ENCODE assay signal across 21 mouse cellular contexts in the genomic region with DNA sequence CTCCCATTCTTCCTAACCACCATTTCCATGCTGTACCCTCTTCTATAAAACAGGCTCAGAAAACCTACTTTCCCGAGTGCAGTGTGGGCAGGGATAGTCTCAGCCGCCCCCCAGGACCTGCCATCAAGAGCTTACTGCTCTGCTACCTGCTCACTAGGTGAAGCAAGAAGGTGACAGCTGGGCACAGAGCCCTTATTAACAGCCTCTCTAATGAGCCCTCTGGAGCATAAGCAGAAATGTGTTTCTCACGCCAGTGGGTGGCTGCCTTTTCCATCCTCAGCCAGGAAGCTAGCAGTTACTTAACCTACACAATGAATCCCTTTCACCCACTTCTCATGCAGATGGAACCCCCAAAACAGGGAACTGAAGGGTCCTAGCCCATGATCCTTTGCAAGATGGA.
DNase-seq lines count a peak whose midpoint lies in the region; ATAC-seq and TF ChIP-seq lines count a peak whose summit lies in the region.
"Had no signal": no experiment of that assay in that cellular context is flagged by ENCODE, and none has a peak within 500 bp of the region (broad histone marks: within the 10 kb centered on the region; RNA-seq: fewer than 3 reads in every experiment).

No protein-coding gene starts in this region.

- no peaks in the 10 kb centered on the region for H3K4me1 ChIP-seq in embryonic facial prominence, embryonic 14.5 days (ENCODE audit: control insufficient read depth, insufficient read depth, low read length)
- H3K4me1 ChIP-seq in embryonic facial prominence, embryonic 10.5 days: 0 out of 2 replicates have a peak, but pooled peaks cover 4% of the 10 kb centered on the region
- H3K4me1 ChIP-seq in midbrain, postnatal 0 days (ENCODE audit: insufficient read depth, low read length): no peaks in the 10 kb centered on the region
- H3K4me1 ChIP-seq in midbrain, embryonic 13.5 days (replicated peaks): no peaks in the 10 kb centered on the region
- H3K4me1 ChIP-seq: forebrain, embryonic 12.5 days; neural tube, embryonic 15.5 days had no signal

- peak; percentile 85 for ATAC-seq in embryonic facial prominence, embryonic 14.5 days (ENCODE audit: low read depth)
- no peak for ATAC-seq in midbrain, postnatal 0 days (ENCODE audit: low FRiP score)
- ATAC-seq in midbrain, embryonic 13.5 days: no peak

- no peak overlapping the region for H3K4me2 ChIP-seq in embryonic facial prominence, embryonic 14.5 days (ENCODE audit: low read depth, low read length)
- H3K4me2 ChIP-seq in midbrain, postnatal 0 days (ENCODE audit: low read depth, low read length, poor library complexity, severe bottlenecking): no peak overlapping the region
- no peak overlapping the region for H3K4me2 ChIP-seq in midbrain, embryonic 13.5 days (replicated peaks)
- H3K4me2 ChIP-seq: forebrain, embryonic 12.5 days; heart, embryonic 13.5 days; neural tube, embryonic 15.5 days had no signal

- 73% methylated on average over 3 of the region's 3 CpGs for WGBS in embryonic facial prominence, embryonic 14.5 days
- 78% methylated on average over 3 of the region's 3 CpGs for WGBS in embryonic facial prominence, embryonic 10.5 days
- 77% methylated on average over 3 of the region's 3 CpGs for WGBS in midbrain, postnatal 0 days
- WGBS in midbrain, embryonic 13.5 days: 74% methylated on average over 3 of the region's 3 CpGs

- no peaks in the 10 kb centered on the region for H3K27me3 ChIP-seq in embryonic facial prominence, embryonic 14.5 days (replicated peaks; ENCODE audit: control insufficient read depth, insufficient read depth, low read length)
- H3K27me3 ChIP-seq in embryonic facial prominence, embryonic 10.5 days (replicated peaks; ENCODE audit: low read depth, poor library complexity, severe bottlenecking): no peaks in the 10 kb centered on the region
- no peaks in the 10 kb centered on the region for H3K27me3 ChIP-seq in midbrain, postnatal 0 days (ENCODE audit: insufficient read depth, low read length)
- H3K27me3 ChIP-seq in midbrain, embryonic 13.5 days: no peaks in the 10 kb centered on the region
- H3K27me3 ChIP-seq: heart, embryonic 13.5 days; neural tube, embryonic 15.5 days had no signal

- DNase-seq in embryonic facial prominence, embryonic 14.5 days (ENCODE audit: low spot score): peak; percentile 31
- no peak for DNase-seq in embryonic facial prominence, embryonic 10.5 days (ENCODE audit: low spot score)
- peak; percentile 36 for DNase-seq in midbrain, postnatal 0 days (ENCODE audit: low spot score)
- peak; percentile 40 for DNase-seq in cerebellum, adult 8-10 months
- DNase-seq in cerebellum, postnatal 36 days: peak; percentile 49 to 52
- DNase-seq in heart, adult 8-10 months (ENCODE audit: low spot score): no peak
- no peak for DNase-seq in adrenal gland, postnatal 10 days
- DNase-seq: adrenal gland, postnatal 14 days; gastrocnemius, postnatal 10 days; heart, postnatal 14 days; kidney, adult 18-20 months; layer of hippocampus, adult 9-11 months; left cerebral cortex, postnatal 4 days; lung, postnatal 4 days; right cerebral cortex, postnatal 25 days; thymus, postnatal 25 days had no signal

- no peak for TF ChIP-seq CTCF in midbrain, postnatal 0 days (IDR thresholded peaks at IDR 0.05)

- no peaks in the 10 kb centered on the region for H3K9me3 ChIP-seq in embryonic facial prominence, embryonic 14.5 days (ENCODE audit: control insufficient read depth, low read length)
- no peaks in the 10 kb centered on the region for H3K9me3 ChIP-seq in embryonic facial prominence, embryonic 10.5 days
- H3K9me3 ChIP-seq in midbrain, postnatal 0 days (ENCODE audit: low read length): no peaks in the 10 kb centered on the region
- H3K9me3 ChIP-seq in midbrain, embryonic 13.5 days: no peaks in the 10 kb centered on the region
- H3K9me3 ChIP-seq: forebrain, embryonic 12.5 days; heart, embryonic 13.5 days; neural tube, embryonic 15.5 days had no signal

- no peaks in the 10 kb centered on the region for H3K36me3 ChIP-seq in embryonic facial prominence, embryonic 14.5 days (ENCODE audit: control insufficient read depth, insufficient read depth, low read length)
- H3K36me3 ChIP-seq in embryonic facial prominence, embryonic 10.5 days (replicated peaks): no peaks in the 10 kb centered on the region
- no peaks in the 10 kb centered on the region for H3K36me3 ChIP-seq in midbrain, postnatal 0 days (ENCODE audit: insufficient read depth, low read length)
- H3K36me3 ChIP-seq in midbrain, embryonic 13.5 days: no peaks in the 10 kb centered on the region
- H3K36me3 ChIP-seq: forebrain, embryonic 12.5 days; heart, embryonic 13.5 days; neural tube, embryonic 15.5 days had no signal

- no peak overlapping the region for H3K9ac ChIP-seq in embryonic facial prominence, embryonic 14.5 days (ENCODE audit: low read depth, low read length)
- no peak overlapping the region for H3K9ac ChIP-seq in midbrain, postnatal 0 days (replicated peaks; ENCODE audit: low read length, poor library complexity, severe bottlenecking)
- H3K9ac ChIP-seq in midbrain, embryonic 13.5 days (replicated peaks): no peak overlapping the region
- H3K9ac ChIP-seq: forebrain, embryonic 12.5 days; heart, embryonic 13.5 days; neural tube, embryonic 15.5 days had no signal

- H3K4me3 ChIP-seq in embryonic facial prominence, embryonic 14.5 days (ENCODE audit: low read depth, low read length): no peak overlapping the region
- no peak overlapping the region for H3K4me3 ChIP-seq in embryonic facial prominence, embryonic 10.5 days
- H3K4me3 ChIP-seq in midbrain, postnatal 0 days (ENCODE audit: low read depth, low read length): no peak overlapping the region
- no peak overlapping the region for H3K4me3 ChIP-seq in midbrain, embryonic 13.5 days (replicated peaks)
- H3K4me3 ChIP-seq: forebrain, embryonic 12.5 days; heart, embryonic 13.5 days; neural tube, embryonic 15.5 days had no signal

- H3K27ac ChIP-seq in embryonic facial prominence, embryonic 14.5 days (replicated peaks; ENCODE audit: low read depth, low read length): no peak overlapping the region
- no peak overlapping the region for H3K27ac ChIP-seq in embryonic facial prominence, embryonic 10.5 days (replicated peaks)
- H3K27ac ChIP-seq in midbrain, postnatal 0 days (ENCODE audit: low read depth, low read length): no peak overlapping the region
- no peak overlapping the region for H3K27ac ChIP-seq in midbrain, embryonic 13.5 days
- H3K27ac ChIP-seq: forebrain, embryonic 12.5 days; heart, embryonic 13.5 days; kidney, postnatal 0 days; neural tube, embryonic 15.5 days had no signal

Comparison
In these comparisons a context has a peak if more than half of its experiments do, and no peak if none do; other contexts are left out.
1. DNase-seq: peak in embryonic facial prominence, embryonic 14.5 days (single experiment), midbrain, postnatal 0 days (single experiment), cerebellum, adult 8-10 months (single experiment) and cerebellum, postnatal 36 days (2 of 2); none in embryonic facial prominence, embryonic 10.5 days (single experiment), heart, adult 8-10 months (single experiment) and adrenal gland, postnatal 10 days (single experiment).